Mouse (Mus musculus): ENCODE measurements around the gene Rhobtb1. TPM values are rescaled to one million over a fixed set of nuclear protein-coding genes. Genes with fewer than 3 reads are reported as not detected.

Gene Rhobtb1
- polyA plus RNA-seq, 1 experiment from 2014 or later: 20.2 TPM

GRCm38 (mm10) chr10:69206081-69206480 lies 54.8 kb downstream of the Rhobtb1 start:
- Histone ChIP-seq H3K9me3 (replicated peaks) (no peaks in the 10 kb centered on the region), H3K27ac (no peak overlapping the region), H3K27me3 (ENCODE audit: low read depth, poor library complexity, severe bottlenecking) (no peaks in the 10 kb centered on the region), H3K4me1 (0 out of 2 replicates have a peak, but pooled peaks cover 2% of the 10 kb centered on the region), H3K36me3 (peaks cover 11% of the 10 kb centered on the region), H3K4me3 (no peak overlapping the region)
- 91% methylated on average over 6 of the region's 6 CpGs for WGBS
- no peak for DNase-seq (ENCODE audit: low spot score)

- H3K27ac ChIP-seq: no peak overlapping the region
- H3K27me3 ChIP-seq (ENCODE audit: low read depth, poor library complexity, severe bottlenecking): no peaks in the 10 kb centered on the region
- peaks cover 13% of the 10 kb centered on the region for H3K4me1 ChIP-seq
- H3K4me3 ChIP-seq: no peak overlapping the region
- H3K36me3 ChIP-seq: peaks cover 11% of the 10 kb centered on the region
- no peak for DNase-seq (ENCODE audit: low spot score)
- no peaks in the 10 kb centered on the region for H3K9me3 ChIP-seq (replicated peaks)
- 87% methylated on average over 7 of the region's 7 CpGs for WGBS
Observed at GRCm38 (mm10) chr10:69207481-69207880, 56.2 kb downstream of the Rhobtb1 start.

GRCm38 (mm10) chr10:69207981-69208630 lies 56.9 kb downstream of the Rhobtb1 start:
- Histone ChIP-seq H3K9me3 (replicated peaks) (no peaks in the 10 kb centered on the region), H3K36me3 (peaks cover 11% of the 10 kb centered on the region), H3K27me3 (ENCODE audit: low read depth, poor library complexity, severe bottlenecking) (no peaks in the 10 kb centered on the region), H3K4me1 (peaks cover 16% of the 10 kb centered on the region), H3K4me3 (no peak overlapping the region), H3K27ac (no peak overlapping the region)
- no peak for DNase-seq (ENCODE audit: low spot score)
- WGBS: 89% methylated on average over 15 of the region's 15 CpGs

- H3K4me3 ChIP-seq: no peak overlapping the region
- no peaks in the 10 kb centered on the region for H3K9me3 ChIP-seq (replicated peaks)
- peaks cover 20% of the 10 kb centered on the region for H3K4me1 ChIP-seq
- no peak overlapping the region for H3K27ac ChIP-seq
- H3K27me3 ChIP-seq (ENCODE audit: low read depth, poor library complexity, severe bottlenecking): no peaks in the 10 kb centered on the region
- no peak for DNase-seq (ENCODE audit: low spot score)
- 96% methylated on average over 3 of the region's 3 CpGs for WGBS
- H3K36me3 ChIP-seq: peaks cover 11% of the 10 kb centered on the region
Observed at GRCm38 (mm10) chr10:69208705-69209104, 57.5 kb downstream of the Rhobtb1 start.

- Histone ChIP-seq H3K4me3 (no peak overlapping the region), H3K9me3 (replicated peaks) (no peaks in the 10 kb centered on the region), H3K36me3 (peaks cover 11% of the 10 kb centered on the region), H3K4me1 (peaks cover 26% of the 10 kb centered on the region), H3K27me3 (ENCODE audit: low read depth, poor library complexity, severe bottlenecking) (no peaks in the 10 kb centered on the region), H3K27ac (no peak overlapping the region)
- no peak for DNase-seq (ENCODE audit: low spot score)
- WGBS: 96% methylated on average over 10 of the region's 10 CpGs
Observed at GRCm38 (mm10) chr10:69210006-69210405, 58.8 kb downstream of the Rhobtb1 start.

- no peak overlapping the region for H3K4me3 ChIP-seq
- no peaks in the 10 kb centered on the region for H3K27me3 ChIP-seq (ENCODE audit: low read depth, poor library complexity, severe bottlenecking)
- no peaks in the 10 kb centered on the region for H3K9me3 ChIP-seq (replicated peaks)
- no peak overlapping the region for H3K27ac ChIP-seq
- 77% methylated on average over 5 of the region's 5 CpGs for WGBS
- H3K4me1 ChIP-seq: peaks cover 26% of the 10 kb centered on the region
- DNase-seq (ENCODE audit: low spot score): no peak
- peaks cover 13% of the 10 kb centered on the region for H3K36me3 ChIP-seq
Observed at GRCm38 (mm10) chr10:69210659-69211058, 59.4 kb downstream of the Rhobtb1 start.

- H3K4me1 ChIP-seq: peaks cover 26% of the 10 kb centered on the region
- H3K27me3 ChIP-seq (ENCODE audit: low read depth, poor library complexity, severe bottlenecking): no peaks in the 10 kb centered on the region
- peak overlapping the region; percentile 99 for H3K27ac ChIP-seq
- WGBS: 61% methylated on average over 8 of the region's 8 CpGs
- peak overlapping the region; percentile 85 for H3K4me3 ChIP-seq
- DNase-seq (ENCODE audit: low spot score): no peak
- H3K36me3 ChIP-seq: peaks cover 22% of the 10 kb centered on the region
- no peaks in the 10 kb centered on the region for H3K9me3 ChIP-seq (replicated peaks)
Observed at GRCm38 (mm10) chr10:69211560-69211959, 60.3 kb downstream of the Rhobtb1 start.

- H3K4me1 ChIP-seq: peaks cover 26% of the 10 kb centered on the region
- 8% methylated on average over 14 of the region's 14 CpGs for WGBS
- H3K36me3 ChIP-seq: peaks cover 27% of the 10 kb centered on the region
- H3K27me3 ChIP-seq (ENCODE audit: low read depth, poor library complexity, severe bottlenecking): no peaks in the 10 kb centered on the region
- no peak for DNase-seq (ENCODE audit: low spot score)
- H3K9me3 ChIP-seq (replicated peaks): no peaks in the 10 kb centered on the region
- peak overlapping the region; percentile 99 for H3K27ac ChIP-seq
- peak overlapping the region; percentile 85 for H3K4me3 ChIP-seq
Observed at GRCm38 (mm10) chr10:69211976-69212375, 60.7 kb downstream of the Rhobtb1 start.

GRCm38 (mm10) chr10:69212542-69213440 lies 61.6 kb downstream of the Rhobtb1 start, which contains the start of gene A930033H14Rik:
Gene A930033H14Rik (minus strand): TSS chr10:69213098.
- Histone ChIP-seq H3K27ac (peak within 1 kb of the TSS; percentile 99), H3K36me3 (peaks cover 35% of the 10 kb centered on the region), H3K9me3 (replicated peaks) (no peaks in the 10 kb centered on the region), H3K4me3 (peak within 1 kb of the TSS; percentile 85), H3K27me3 (ENCODE audit: low read depth, poor library complexity, severe bottlenecking) (no peaks in the 10 kb centered on the region), H3K4me1 (peaks cover 26% of the 10 kb centered on the region)
- under 1% methylated on average over 83 of the region's 84 CpGs for WGBS
- DNase-seq (ENCODE audit: low spot score): peak; percentile 86

- Histone ChIP-seq H3K27me3 (ENCODE audit: low read depth, poor library complexity, severe bottlenecking) (no peaks in the 10 kb centered on the region), H3K36me3 (peaks cover 40% of the 10 kb centered on the region), H3K4me3 (peak overlapping the region; percentile 85), H3K4me1 (peaks cover 26% of the 10 kb centered on the region), H3K27ac (peak overlapping the region; percentile 99), H3K9me3 (replicated peaks) (no peaks in the 10 kb centered on the region)
- DNase-seq (ENCODE audit: low spot score): no peak
- whole genome bisulfite sequencing: under 1% methylated on average over 21 of the region's 21 CpGs
Observed at GRCm38 (mm10) chr10:69213451-69213877, 62.2 kb downstream of the Rhobtb1 start.

- no peaks in the 10 kb centered on the region for H3K9me3 ChIP-seq (replicated peaks)
- WGBS: 46% methylated on average over 5 of the region's 5 CpGs
Observed at GRCm38 (mm10) chr10:69213986-69214385, 62.8 kb downstream of the Rhobtb1 start.

GRCm38 (mm10) chr10:69217127-69217690 lies 66.0 kb downstream of the Rhobtb1 start:
- Histone ChIP-seq H3K4me1 (peaks cover 16% of the 10 kb centered on the region), H3K27ac (no peak overlapping the region), H3K36me3 (peaks cover 40% of the 10 kb centered on the region), H3K4me3 (no peak overlapping the region), H3K9me3 (replicated peaks) (no peaks in the 10 kb centered on the region), H3K27me3 (ENCODE audit: low read depth, poor library complexity, severe bottlenecking) (no peaks in the 10 kb centered on the region)
- whole genome bisulfite sequencing: 93% methylated on average over 4 of the region's 4 CpGs
- no peak for DNase-seq (ENCODE audit: low spot score)

More at GRCm38 (mm10) chr10:69213986-69214385, 62.8 kb downstream of the Rhobtb1 start:
- H3K27me3 ChIP-seq (ENCODE audit: low read depth, poor library complexity, severe bottlenecking): no peaks in the 10 kb centered on the region
- peaks cover 26% of the 10 kb centered on the region for H3K4me1 ChIP-seq
- H3K27ac ChIP-seq: peak overlapping the region; percentile 99
- peaks cover 45% of the 10 kb centered on the region for H3K36me3 ChIP-seq
- DNase-seq (ENCODE audit: low spot score): no peak
- peak overlapping the region; percentile 85 for H3K4me3 ChIP-seq

Data from limb, embryonic 10.5 days (tissue).